Mouse (Mus musculus) embryonic stem cell, embryonic (primary cell): Measurements from ENCODE around the gene Srd5a1.

Source experiments
- CTCF ChIA-PET, 4 experiments: fragments of 300-600 bp in 2 of 4; fragments of 350-600 bp in 2 of 4; sonication (Branson Sonifier 250); formaldehyde crosslinking; loops; one replicate each; lab custom pipeline; 2022; ENCODE audit warnings: inconsistent platforms in 2 of 4; lab: Charles Lee
- POLR2A ChIA-PET, 4 experiments: fragments of 300-600 bp in 2 of 4; fragments of 350-600 bp in 2 of 4; sonication (Branson Sonifier 250); formaldehyde crosslinking; loops; one replicate each; lab custom pipeline; 2022; ENCODE audit warnings: antibody characterized with exemption in 4 of 4, inconsistent platforms in 1 of 4; lab: Charles Lee

Srd5a1 gene

DNA sequence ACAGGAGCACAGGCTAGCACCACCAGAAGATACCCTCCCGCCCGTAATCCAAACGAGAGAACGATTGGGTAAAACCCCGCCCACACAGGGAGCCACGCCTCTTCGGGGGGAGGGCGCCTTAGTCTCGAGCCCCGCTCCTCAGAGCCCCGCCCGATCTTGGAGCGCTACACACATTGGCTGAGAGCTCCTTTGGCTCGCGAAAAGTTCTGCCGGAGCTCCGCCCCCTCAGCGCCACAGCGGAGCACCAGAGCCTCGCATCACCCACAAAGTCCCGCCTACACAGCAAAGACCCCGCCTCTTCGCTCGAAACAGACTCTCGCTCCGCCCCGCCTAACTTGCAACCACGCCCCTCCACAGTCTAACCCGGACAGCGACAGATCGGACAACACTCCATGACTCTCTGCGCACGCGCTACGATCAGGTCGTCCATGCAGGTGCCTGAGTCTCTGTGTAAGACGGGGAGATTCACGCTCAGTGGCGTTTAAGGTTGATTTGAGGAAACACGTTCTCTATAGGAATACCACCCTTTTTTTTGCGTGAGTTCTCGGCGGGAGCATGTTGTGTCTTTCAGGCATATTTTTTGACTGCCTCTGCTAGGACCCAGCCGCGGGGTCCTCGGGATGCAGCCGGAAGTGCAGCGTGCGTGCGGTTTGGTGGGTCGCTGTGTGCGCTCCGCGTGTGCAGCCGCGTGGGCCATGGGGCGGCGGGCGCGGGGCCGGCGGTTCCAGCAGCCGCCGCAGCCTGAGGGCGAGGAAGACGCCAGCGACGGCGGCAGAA lies at the start of gene Srd5a1:
Gene Srd5a1, minus strand, starts transcription at position 45 of the 777 bp plus-strand sequence.
- POLR2A ChIA-PET, result interaction anchor here (0.5 to 4.0 kb wide), 72 partner anchors 8 to 1031 kb away, joined by 3 to 118 read pairs (median 4); partner anchors contain the start of genes Fastkd3 (in 2 of the 4), Mtrr (in 2 of the 4), Tent4a (in 2 of the 4) and 1700001L19Rik (in 1 of the 4)
- CTCF ChIA-PET, result interaction anchor here in 3 of 4 experiments (0.5 to 1.8 kb wide), 10 partner anchors 12 to 118 kb away, joined by 3 to 6 read pairs (median 4); no protein-coding TSS in a partner anchor

DNA sequence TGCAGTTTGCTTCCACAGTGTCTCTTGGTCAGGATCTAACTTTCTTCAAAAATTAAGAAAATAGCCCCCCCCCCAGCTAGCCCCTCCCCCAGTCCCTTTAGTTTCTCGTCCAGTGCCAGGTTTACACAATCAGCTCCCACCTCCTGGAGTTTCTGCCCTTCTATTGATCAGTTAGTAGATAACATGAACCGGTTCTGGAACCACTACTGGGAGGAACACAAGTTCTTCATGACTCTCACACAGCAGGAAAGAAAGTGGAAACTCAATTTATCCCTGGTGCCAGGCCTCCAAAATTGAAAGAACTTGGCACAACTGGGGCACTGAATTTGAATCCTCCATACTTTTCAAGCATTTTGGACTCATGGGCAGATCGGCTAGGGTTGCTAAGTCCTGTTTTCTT lies 43.3 kb upstream of the Srd5a1 start:
- CTCF ChIA-PET, result interaction anchor here (0.6 to 2.7 kb wide), 10 partner anchors 43 to 161 kb away, joined by 3 to 18 read pairs (median 4); no protein-coding TSS in a partner anchor
- POLR2A ChIA-PET, result interaction anchor here in 2 of 4 experiments (0.6 to 1.3 kb wide), 3 partner anchors 17 to 129 kb away, joined by 3 to 4 read pairs (median 3); no protein-coding TSS in a partner anchor

- CTCF ChIA-PET, result no interaction called here
These were observed 35.2 kb upstream of the Srd5a1 start for GRCm38 (mm10) chr13:69646481-69646880.

DNA sequence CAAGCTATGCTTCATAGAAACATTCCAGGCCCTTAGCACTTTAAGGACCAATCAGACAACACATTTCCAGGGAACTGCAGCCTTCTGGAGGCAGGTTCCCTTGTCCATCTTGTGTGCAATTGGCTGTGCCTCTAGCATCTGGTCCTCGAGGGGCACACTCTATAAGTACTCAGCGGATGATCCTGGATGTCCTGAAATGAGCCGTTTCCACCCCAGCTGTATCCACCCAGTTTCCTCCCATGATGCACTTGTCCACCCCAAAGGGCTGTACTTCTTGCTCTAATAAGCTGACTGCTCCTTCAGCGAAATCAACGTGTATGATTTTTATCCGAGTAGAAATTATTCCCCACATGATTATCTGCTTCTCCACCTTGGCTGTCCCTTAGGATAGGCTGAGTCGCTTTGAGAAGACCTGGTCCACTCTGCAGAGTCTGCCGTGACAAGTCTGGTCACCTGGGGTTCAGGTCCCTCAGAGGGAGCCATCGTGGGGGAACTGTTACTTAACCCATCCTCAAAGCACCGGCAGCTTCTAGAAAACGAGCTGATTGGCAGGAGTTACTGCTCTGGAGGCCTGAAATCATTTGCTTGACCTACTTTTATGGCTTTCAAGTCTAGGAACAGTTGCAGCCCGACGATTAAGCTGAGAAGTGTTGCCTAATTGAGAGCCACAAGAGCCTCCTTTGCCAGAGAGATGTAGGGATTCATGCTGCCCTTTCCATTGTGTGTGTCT lies 34.6 kb upstream of the Srd5a1 start:
- CTCF ChIA-PET, result no interaction called here
- POLR2A ChIA-PET, result no interaction called here

More at GRCm38 (mm10) chr13:69646481-69646880, 35.2 kb upstream of the Srd5a1 start:
- POLR2A ChIA-PET, result no interaction called here

DNA sequence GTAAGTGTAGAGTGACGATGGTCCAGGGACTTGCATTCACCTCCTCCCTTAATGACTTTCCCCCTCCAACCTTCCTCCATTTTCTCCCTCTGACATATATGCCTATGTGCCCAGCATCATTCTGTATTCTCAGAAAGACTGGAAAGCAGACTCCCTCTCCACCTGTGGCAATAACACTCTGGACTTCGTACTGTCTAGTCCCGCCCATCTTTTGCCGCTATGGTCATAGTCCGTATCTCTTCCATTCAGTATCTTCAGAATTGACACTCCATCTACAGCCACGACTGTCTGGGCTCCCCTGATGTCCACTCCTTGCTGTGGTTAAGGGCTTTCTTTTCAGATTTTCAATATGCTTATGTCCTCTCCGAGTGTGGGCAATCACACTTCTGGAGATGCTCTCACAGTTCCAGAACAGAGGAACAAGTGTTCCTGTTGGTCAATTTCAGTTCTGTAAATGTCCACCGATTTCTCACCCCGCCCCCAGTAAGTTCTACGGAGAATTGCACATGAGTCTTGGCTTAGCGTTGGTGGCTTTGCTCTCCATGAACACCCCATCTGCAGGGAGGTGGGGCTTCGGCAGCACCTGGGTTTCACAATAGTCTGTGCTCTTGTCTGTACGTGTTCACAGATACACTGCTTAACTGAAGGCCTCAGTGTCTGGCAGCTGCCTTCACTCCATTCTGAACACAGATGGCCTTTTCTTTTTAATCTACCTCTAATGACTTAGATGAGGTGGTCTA lies 33.4 kb upstream of the Srd5a1 start:
- ChIA-PET CTCF (no interaction called here), POLR2A (interaction anchor here in 2 of 4 experiments (0.6 to 17.6 kb wide), 2 partner anchors 20 to 22 kb away, joined by 3 to 250 read pairs; no protein-coding TSS in a partner anchor)

DNA sequence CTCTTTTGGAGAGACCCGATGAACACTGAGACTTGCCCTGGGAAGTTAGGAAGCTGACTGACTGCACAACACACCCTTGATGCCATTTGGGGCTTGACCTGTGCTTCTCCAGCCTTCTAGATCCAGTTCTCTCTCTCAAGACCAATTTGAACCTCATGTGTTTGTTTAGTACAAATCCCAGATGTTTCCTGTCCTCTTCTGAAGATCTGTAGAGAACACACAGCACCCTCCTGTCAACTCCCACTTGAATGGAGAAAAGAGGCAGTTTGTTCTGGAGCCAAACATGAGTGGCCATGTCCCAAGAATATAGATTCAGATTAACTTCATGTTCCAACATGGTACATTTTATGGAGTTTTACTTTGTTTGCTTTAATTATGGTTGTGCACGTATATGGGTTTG lies 32.7 kb upstream of the Srd5a1 start:
- ChIA-PET CTCF (no interaction called here), POLR2A (interaction anchor here in 2 of 4 experiments (0.6 to 17.6 kb wide), 5 partner anchors 21 to 83 kb away, joined by 3 to 250 read pairs (median 3); partner anchors contain the start of gene Srd5a1 (in 2 of the 2))

DNA sequence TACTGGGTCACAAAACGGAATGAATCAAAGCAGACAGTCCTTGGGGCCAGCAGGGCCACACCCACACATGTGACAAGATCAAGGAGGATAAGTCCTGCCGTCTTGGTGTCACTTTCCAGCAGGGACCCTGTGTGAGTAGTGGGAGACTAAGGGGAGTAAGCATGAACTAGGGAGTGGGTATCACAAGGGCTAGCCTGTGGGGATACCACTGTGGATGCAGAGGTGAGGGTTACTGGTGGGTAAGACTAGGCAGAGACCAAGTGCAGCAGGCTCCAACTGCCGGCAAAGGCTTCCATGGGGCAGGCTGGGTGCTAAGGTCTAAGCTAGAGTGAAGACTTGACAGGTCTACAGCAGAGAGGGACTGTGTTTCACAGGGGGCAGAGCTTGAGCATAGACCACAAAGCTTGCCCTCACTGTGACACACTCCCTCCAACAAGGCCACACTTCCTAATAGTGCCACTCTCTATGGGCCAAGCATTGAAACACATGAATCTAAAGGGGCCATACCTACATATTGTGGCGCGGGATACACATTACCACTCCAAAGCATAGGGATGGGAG lies 31.5 kb upstream of the Srd5a1 start:
- ChIA-PET CTCF (interaction anchor here in 1 of 4 experiments (0.5 kb wide), 1 partner anchor 13 kb away, joined by 3 read pairs; no protein-coding TSS in a partner anchor), POLR2A (interaction anchor here in 3 of 4 experiments (1.0 to 17.6 kb wide), 5 partner anchors 20 to 32 kb away, joined by 3 to 250 read pairs (median 3); partner anchors contain the start of gene Srd5a1 (in 2 of the 3))

DNA sequence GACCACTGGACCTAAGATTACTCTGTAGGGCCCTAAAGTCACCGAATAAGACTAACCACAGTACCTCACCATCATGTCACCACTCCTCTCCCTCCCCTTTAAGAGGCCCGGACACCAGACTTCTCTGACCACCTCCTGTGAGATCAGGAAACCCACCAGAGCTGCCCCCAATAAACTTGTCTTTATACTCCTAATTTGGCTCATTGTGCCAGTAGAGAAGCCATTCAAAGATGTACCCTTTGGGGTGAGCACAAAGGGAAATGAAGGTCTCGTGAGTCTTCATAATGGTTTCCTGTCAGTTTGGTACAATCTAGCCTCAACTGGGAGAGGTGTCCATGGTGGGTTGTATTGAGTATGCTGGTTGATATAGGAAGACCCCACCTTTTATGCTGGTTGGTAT lies 29.8 kb upstream of the Srd5a1 start:
- ChIA-PET CTCF (no interaction called here), POLR2A (interaction anchor here in 1 of 4 experiments (0.6 to 17.6 kb wide), 2 partner anchors 18 to 133 kb away, joined by 4 to 250 read pairs; no protein-coding TSS in a partner anchor)

- POLR2A ChIA-PET, result interaction anchor here in 2 of 4 experiments (0.6 to 17.6 kb wide), 5 partner anchors 10 to 133 kb away, joined by 3 to 250 read pairs (median 3); partner anchors contain the start of gene Srd5a1 (in 1 of the 2)
- CTCF ChIA-PET, result interaction anchor here in 1 of 4 experiments (0.5 kb wide), 1 partner anchor 956 kb away, joined by 3 read pairs; no protein-coding TSS in a partner anchor
These were observed 29.3 kb upstream of the Srd5a1 start for GRCm38 (mm10) chr13:69640541-69640940.

DNA sequence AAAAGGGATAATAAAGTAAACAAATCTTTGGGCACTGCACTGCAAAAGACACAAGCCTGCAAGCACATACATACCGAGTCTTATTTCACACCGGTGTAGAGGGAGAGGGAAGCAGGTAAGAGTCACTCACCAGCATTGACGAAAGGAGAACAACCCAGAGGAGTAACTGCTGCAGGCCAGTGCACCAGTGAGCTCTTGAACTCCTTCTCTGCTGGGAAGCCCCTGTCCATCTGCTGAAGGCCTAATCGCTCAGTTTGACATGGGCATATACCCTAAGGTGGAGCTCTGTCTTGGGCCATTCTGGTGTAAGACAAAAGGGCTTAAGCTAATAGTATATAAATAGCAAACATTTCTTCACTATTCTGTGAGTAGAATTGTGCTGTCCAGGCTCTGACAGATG lies 28.9 kb upstream of the Srd5a1 start:
- CTCF ChIA-PET, result interaction anchor here in 1 of 4 experiments (0.5 kb wide), 1 partner anchor 957 kb away, joined by 3 read pairs; no protein-coding TSS in a partner anchor

DNA sequence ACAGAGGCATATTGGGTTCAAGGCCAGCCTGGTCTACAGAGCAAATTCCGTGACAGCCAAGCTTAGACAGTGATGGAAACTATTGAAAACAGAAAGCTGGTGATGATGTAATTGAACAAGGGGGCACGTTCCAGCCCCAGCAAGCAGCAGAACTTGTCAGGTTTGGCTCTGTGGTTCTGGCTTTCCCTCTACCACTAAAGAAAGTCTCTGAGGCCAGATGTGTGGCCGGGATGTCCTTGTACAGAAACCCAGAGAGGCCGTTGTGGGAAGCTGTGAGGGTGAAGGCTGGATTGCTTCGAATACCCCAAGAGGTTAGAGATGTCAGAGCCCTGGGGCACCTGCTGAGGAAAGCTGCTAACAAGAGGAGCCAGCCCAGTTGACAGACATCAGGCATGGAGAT lies 28.0 kb upstream of the Srd5a1 start:
- CTCF ChIA-PET, result no interaction called here
- POLR2A ChIA-PET, result interaction anchor here in 1 of 4 experiments (0.9 to 17.6 kb wide), 3 partner anchors 16 to 84 kb away, joined by 4 to 250 read pairs (median 4); no protein-coding TSS in a partner anchor

More for the DNA sequence above, 28.9 kb upstream of the Srd5a1 start:
- POLR2A ChIA-PET, result interaction anchor here in 2 of 4 experiments (0.5 to 17.6 kb wide), 7 partner anchors 9 to 134 kb away, joined by 3 to 250 read pairs (median 3); partner anchors contain the start of gene Srd5a1 (in 1 of the 2)

DNA sequence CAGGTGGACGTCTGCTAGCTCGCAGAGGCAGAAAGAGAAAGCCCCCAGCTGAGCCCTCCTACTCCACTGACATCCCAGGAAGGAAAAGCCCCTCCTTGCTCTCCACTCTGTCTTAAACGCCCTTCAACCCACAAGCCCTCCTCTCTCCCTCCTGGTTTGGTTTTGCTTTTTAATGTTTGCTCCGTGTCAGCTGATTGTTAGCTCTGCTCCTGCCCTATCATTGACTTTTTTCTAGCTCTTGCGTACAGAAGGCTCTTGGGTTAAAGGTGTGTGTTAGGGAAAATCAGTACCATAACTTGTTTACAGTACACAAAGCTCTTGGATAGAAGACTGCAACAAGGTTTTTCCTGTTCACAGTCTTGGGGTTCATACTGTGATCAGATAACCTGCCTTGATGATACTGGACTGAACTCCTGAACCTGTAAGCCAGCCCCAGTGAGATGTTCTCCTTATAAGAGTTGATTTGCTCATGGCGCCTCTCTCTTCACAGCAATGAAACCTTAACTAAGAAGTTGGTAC lies 26.9 kb upstream of the Srd5a1 start:
- CTCF ChIA-PET, result interaction anchor here in 1 of 4 experiments (0.9 kb wide), 1 partner anchor 145 kb away, joined by 3 read pairs; no protein-coding TSS in a partner anchor
- POLR2A ChIA-PET, result interaction anchor here in 2 of 4 experiments (0.6 to 17.6 kb wide), 5 partner anchors 15 to 173 kb away, joined by 3 to 250 read pairs (median 4); partner anchors contain the start of gene Srd5a1 (in 1 of the 2)

DNA sequence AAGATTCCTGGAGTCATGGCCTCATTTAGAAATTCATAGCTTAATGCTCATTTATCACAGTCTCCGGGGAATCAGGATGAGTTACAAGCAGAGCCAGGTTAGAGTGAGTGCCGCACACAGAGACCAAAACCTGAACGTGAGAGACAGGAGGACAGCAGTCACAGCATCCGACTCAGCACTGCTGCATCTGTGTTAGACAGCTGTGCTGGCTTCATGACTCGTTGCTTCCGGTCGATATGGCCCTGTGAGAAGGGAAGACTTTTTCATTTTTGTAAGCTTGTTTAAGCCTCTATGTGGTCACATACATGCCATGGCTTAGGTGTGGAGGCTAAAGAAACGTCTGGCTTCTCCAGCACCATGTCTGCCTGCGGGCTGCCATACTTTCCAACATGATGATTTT lies 26.4 kb upstream of the Srd5a1 start:
- POLR2A ChIA-PET, result interaction anchor here in 2 of 4 experiments (0.6 to 17.6 kb wide), 5 partner anchors 15 to 173 kb away, joined by 3 to 250 read pairs (median 5); partner anchors contain the start of gene Srd5a1 (in 1 of the 2)
- CTCF ChIA-PET, result interaction anchor here in 1 of 4 experiments (0.9 kb wide), 1 partner anchor 144 kb away, joined by 3 read pairs; no protein-coding TSS in a partner anchor

- POLR2A ChIA-PET, result interaction anchor here in 3 of 4 experiments (0.7 to 17.6 kb wide), 5 partner anchors 14 to 848 kb away, joined by 3 to 250 read pairs (median 5); partner anchors contain the start of gene Srd5a1 (in 2 of the 3)
- CTCF ChIA-PET, result interaction anchor here in 1 of 4 experiments (1.6 kb wide), 1 partner anchor 11 kb away, joined by 5 read pairs; no protein-coding TSS in a partner anchor
These were observed 25.6 kb upstream of the Srd5a1 start for GRCm38 (mm10) chr13:69636816-69637215.

- POLR2A ChIA-PET, result interaction anchor here in 3 of 4 experiments (0.7 to 17.6 kb wide), 5 partner anchors 13 to 848 kb away, joined by 3 to 250 read pairs (median 5); partner anchors contain the start of gene Srd5a1 (in 2 of the 3)
- CTCF ChIA-PET, result interaction anchor here in 2 of 4 experiments (0.6 to 1.6 kb wide), 5 partner anchors 11 to 25 kb away, joined by 3 to 6 read pairs (median 4); partner anchors contain the start of gene Srd5a1 (in 1 of the 2)
These were observed 25.1 kb upstream of the Srd5a1 start for GRCm38 (mm10) chr13:69636375-69636774.

DNA sequence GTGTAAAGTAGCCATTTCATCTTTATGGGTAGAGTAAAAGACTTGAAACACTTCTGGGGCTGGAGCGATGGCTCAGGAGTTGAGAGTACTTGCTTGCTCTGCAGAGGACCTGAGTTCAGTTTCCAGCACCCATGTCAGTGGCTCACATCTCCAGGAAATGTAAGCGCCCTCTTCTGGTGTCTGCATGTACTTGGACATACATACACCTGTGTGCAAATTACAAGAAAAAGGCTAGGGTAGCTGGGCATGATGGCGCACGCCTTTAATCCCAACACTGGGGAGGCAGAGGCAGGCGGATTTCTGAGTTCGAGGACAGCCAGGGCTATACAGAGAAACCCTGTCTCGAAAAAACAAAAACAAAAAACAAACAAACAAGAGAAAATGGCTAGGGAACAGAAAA lies 24.6 kb upstream of the Srd5a1 start:
- CTCF ChIA-PET, result interaction anchor here in 2 of 4 experiments (0.6 to 1.6 kb wide), 5 partner anchors 10 to 25 kb away, joined by 3 to 6 read pairs (median 4); partner anchors contain the start of gene Srd5a1 (in 1 of the 2)
- POLR2A ChIA-PET, result interaction anchor here in 2 of 4 experiments (0.5 to 17.6 kb wide), 3 partner anchors 13 to 24 kb away, joined by 3 to 250 read pairs (median 10); partner anchors contain the start of gene Srd5a1 (in 1 of the 2)
